Mouse (Mus musculus): ENCODE measurements around the gene Fxyd1. TPM values are rescaled to one million over a fixed set of nuclear protein-coding genes. Genes with fewer than 3 reads are reported as not detected.

Gene Fxyd1
- total RNA-seq (2021), result 151 and 212 TPM in 2 replicates
- long read RNA-seq, transcript Fxyd1-213 (3 exons, 255 nt), result major isoform, 129 of 279 reads
- long read RNA-seq, transcript Fxyd1-215 (7 exons, 572 nt), result minor isoform, 15 of 279 reads
- long read RNA-seq, transcript Fxyd1-201 (8 exons, 620 nt), result minor isoform, 5 of 279 reads
- long read RNA-seq, transcript Fxyd1-212 (8 exons, 568 nt), result minor isoform, 54 of 279 reads
- long read RNA-seq, partial matches to known transcripts, result 55 of 279 reads
- long read RNA-seq, other reads (novel, unspliced or antisense), result 12 of 279 reads

DNA sequence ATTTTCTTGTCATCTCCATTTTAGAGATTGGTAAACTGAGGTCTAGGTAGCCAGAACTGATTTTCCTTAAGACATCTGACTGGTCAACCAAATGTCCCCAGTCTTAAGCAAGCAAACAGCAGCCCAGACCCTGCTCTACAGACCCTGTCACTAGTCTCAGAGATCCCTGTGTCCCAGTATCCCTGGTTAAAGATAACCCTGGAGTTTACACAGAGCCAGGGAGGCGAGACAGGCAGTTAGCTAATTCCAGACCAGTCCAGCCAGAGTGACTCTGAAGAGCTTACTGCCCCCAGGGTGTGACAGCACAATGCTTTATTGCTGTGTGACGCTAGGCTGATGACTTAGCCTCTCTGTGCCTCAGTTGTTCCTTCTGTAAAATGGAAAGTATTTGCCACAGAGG, at the start of gene Fxyd1:
Gene Fxyd1 (minus strand): TSS at position 129 of the 400 bp plus-strand sequence.
- DNase-seq, result no peak

DNA sequence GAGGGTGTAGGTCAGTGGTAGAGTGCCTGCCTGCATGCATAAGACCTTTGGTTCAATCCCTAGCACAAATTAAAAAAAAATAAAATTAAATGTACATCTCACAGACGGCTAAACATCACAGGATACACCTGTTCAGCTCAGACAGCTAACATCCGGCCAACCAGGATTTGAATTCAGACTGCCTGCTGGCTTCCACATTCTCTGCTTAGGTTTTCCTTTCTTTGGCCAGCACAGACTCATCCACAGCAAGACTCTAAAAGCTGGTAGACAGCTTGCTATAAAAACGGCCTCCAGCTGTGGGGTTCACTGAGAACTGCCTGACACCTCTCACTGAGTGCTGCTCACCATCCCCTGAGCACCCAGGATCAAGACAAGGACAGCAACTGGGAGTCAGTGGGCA, 49.2 kb upstream of the Fxyd1 start:
- DNase-seq, result no peak

DNA sequence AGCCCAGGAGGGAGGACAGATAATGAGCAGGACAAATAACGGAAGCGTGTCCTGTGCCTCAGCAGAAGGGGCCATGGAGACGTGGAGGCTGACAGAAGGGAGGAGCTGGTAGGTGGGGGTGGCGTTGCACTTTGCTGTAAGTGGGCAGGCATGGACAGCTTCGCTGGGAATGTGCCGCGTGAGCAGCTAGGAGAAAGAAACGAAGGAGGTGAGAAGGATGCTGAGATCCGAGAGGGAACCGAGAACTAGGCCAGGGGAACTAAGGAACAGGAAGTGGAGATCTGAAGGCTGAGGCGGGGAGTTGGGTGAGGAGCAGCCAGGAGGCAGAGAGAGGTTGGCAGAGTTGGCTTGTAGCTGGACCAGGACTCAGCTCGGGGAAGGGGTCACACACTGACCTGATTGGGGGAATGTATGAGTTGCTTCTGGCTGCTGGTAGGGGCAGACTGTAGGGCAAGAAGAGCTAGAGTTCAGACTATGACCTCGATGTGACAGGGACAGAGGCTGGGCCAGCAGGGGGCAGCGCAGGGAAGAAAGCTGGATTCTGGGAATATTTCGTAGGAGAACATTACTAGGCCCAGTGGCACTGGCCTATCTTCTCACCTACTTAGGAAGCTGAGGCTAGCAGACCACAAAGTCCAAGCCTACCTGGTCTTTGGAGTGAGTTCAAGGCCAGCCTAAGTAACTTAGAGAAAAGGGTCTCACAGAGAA, 48.2 kb upstream of the Fxyd1 start:
- DNase-seq, result peak; percentile 77

DNA sequence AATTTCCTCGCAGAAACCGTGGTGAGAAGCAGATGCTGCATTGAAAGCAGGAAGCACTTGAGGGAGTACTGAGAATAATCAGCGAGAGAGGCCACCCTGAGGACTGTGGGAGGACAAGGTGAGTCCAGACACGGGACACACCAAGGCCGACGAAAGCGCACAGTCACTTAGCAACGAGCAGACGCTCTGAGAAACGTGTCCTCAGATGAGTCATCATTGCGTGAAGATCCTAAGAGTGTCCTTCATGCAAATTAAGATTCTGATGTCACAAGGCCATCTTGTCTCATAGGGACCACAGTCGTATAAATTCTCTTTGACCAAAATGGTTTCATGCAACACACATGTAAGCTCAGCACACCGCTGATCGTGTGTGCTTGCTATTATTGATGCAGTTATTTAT, 43.8 kb upstream of the Fxyd1 start:
- peak; percentile 33 for DNase-seq

DNA sequence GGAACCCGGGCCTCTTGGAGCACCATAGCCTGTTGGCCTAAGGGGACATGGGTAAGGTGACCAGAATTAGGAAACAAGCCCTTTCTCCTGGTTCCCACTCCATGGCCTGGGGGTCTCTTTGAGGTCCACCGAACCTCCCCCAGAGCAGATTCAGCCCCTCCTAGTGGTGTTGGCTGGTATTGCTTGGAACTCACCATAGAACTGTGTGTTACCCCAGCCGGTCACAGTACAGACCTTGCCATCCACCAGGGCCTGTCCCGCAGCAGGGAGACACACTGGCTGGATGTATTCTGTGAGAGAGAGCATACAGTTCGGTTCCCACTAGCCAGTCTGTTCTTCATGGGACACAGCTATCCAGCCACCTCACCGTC, 42.6 kb upstream of the Fxyd1 start:
- no peak for DNase-seq

DNA sequence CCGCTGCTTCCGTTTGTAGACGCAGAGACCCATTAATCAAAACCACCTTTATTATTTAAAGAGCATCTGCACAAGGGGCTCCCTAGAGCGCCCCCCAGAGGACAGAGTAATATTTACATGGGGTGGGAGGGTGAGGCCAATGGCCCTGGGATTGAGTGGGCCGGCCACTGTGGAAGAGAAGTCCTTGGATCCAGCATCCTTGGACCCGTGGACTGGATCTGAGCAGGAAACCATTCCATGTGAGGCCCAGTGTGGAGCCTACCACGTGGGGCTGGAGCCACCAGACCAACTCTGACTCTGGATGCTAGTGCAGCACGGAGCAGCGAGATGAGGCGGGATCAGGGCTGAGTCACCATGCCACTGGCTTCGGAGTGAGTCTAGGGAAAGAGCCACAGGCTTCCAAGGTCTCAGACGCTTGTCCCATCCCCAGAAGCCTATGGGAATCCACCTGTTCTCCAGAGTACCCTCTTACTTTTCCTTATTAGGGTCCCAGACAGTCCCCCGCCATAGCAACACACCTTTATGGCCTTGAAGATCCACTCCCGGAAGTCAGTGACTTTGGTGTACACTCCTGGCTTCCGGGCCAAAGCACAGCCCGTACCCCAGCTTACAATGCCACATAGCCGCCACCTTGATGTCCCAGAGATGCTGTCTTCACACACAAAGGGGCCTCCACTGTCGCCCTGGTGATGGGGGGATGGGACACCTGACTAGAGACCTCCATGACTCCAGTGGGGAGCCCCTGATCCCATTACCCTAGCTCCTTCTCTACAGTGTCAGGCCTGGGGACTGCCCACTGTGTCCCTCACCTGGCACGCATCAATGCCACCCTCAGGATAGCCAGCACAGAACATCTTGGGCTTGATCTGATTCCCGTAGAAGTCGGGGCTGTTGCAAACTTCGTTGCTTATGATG, 42.0 kb upstream of the Fxyd1 start:
- peak; percentile 63 for DNase-seq

DNA sequence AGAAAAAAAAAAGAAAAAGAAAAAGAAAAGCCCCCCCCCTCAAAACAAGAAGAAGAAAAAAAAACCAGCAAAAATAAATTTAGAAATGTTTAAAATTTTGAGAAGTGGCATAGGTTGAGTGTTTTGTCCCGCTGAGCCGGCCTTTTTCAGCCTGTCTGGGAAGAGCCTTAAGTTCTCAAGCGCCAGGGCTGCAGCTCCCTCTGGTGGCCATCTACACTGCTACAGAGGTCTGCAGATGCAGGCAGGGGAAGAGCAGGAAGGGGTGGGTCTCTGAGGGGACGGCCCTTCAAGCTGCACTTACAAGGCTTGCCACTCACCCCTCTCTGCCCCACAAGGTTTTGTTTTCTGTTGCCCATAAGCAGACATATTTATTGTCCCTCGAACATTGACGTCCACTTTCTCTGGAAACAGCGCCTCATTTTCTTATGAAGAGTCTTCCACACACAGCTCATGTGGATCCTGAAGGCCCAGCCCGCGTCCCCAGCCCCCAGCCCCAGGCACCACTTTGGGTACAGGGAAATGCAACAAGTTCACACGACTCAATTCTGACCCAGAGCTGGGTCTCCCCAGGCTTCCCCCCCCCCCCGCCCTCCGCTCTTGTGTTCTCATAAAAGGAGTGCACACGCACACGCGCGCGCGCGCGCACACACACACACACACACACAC, 40.7 kb upstream of the Fxyd1 start:
- peak; percentile 89 for DNase-seq

DNA sequence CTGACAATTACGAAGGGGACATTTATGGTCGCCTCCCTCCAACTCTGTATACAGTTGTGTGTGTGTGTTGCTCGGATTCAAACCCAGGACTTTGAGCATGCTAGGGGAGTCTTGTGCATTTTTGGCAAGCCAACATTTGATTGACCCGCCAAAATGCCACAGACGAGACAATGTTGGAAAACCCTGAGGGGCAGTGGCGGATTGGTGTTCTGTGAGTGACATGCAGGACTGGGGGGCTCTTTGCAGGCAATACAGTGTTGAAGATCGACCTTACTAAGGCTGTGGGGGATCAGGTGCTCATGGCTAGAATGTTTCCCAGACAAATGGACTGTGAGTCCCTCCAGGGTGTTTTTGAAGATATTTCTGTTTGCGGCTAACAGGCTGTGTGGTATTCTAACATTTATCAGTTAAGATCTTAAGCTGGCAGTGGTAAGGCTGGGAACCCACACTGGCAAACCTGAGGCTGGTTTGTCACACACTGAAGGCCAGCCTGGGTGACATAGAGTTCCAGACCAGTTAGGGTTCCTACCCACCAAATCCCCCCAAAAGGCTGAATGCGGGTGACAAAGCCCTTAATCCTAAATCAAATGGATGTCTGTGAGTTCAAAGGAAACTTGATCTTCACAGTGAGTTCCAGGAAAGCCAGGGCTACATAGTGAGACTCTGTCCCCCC, 40.0 kb upstream of the Fxyd1 start:
- DNase-seq, result no peak

DNA sequence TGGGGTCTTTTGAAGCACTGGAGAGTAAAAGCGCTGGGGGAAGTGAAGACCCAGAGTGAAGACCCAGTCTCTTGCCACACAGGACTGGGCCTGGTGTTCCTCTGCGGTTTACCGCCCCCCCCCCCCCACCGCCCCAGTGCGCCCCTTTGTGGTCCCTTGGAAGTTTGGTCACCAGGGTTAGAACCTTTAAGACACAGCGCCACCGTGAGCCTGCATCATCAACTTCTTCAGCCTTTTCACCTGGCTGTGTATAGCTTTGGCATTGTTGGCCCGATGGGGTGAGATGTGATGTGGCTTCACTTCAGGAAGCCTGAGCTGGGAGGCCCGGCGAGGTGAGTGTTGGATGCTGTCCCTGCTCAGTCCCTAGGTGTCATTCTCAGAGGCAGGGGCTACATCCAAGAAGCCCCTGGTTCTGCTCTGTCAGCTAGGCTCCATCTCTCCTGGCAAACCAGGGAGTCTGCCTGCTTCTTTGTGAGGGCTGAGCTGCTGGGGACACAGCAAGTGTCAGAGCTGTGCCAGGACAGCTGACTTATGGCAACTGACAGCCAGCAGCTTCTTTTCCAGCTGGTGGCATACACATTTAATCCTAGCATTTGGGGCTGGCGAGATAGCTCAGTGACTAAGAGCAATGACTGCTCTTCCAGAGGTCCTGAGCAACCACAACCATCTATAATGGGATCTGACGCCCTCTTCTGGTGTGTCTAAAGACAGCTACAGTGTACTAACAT, 37.9 kb upstream of the Fxyd1 start:
- no peak for DNase-seq

DNA sequence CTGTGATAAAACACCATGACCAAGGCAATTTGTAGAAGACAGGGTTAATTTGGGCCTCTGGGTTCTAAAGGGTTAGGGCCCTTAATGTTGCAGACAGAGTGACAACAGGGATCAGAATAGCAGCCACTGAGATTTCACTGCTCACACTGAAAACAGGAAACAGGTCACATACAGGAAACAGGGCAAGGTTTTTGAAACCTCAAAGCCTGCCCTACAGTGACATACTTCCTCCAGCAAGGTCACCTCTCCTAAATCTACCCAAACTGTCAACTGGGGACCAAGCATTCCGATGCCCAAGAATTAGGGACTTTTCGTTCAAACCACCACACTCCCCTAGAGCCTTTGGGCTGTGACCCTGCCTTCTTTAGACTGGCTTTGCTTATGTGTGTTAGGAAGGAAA, 32.7 kb upstream of the Fxyd1 start:
- DNase-seq, result no peak

DNA sequence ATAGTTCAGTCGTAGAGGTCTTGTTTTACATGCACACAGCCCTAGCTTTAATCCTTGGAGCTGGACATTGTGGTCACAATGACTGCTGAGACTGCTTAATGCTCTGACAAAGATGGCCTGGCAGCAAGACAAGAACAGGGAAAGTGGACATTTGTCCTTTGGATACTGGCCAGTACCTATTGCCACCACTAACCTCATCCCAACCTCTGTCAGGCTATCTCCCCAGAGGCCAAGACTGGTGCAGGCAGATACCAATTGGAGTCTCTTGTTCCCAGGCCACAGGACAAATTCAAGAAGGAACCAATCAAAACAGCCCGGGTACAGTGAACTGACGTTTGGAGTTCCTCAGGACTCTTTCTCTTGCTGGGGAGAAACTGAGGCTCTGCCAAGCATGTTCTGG, 31.2 kb upstream of the Fxyd1 start:
- no peak for DNase-seq

DNA sequence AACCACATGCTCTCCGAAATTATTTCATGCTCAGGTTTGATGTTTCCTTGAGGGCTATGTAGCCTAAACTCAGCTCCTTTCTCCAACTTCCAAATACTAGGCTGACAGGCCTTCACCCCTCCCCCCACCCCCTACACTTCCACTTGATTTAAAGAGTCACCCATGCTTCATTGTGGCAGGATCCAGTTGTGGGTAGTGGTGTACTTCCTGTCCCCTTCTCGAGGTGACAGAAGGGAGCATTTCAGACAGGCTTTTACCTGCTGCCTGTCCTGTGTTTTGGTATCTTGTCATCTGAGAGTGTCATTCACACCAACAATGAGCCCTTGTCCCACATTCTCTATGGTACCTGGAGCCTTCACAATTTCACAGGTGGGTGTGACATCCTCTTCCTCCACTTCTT, 30.3 kb upstream of the Fxyd1 start:
- DNase-seq, result no peak

DNA sequence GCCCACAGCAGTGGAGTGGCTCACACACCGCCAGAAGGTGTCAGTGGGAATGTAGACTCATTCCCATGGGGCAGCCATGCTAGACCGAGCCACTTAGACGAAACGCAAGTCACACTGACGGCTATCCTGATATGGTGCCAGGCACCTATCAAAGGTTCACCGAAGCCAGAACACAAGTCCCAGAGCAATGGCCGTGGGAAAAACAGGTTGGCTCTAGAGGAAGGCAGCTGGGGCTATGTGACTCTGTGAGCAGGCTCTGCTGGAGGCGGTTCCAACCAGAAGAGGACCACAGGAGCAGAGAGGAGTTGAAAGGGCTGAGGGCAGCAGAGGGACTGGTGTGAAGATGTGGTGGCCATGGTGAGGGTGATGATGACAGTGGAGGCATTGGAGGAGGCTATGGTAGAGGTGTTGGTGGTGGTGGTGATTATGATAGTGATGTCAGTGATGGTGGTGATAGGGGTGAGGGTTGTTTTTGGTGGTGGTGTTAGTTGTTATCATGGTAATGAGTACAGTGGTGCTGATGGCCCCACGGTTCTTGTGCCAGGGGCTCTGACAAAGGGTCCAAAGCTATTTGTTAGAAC, 29.3 kb upstream of the Fxyd1 start:
- DNase-seq, result no peak

DNA sequence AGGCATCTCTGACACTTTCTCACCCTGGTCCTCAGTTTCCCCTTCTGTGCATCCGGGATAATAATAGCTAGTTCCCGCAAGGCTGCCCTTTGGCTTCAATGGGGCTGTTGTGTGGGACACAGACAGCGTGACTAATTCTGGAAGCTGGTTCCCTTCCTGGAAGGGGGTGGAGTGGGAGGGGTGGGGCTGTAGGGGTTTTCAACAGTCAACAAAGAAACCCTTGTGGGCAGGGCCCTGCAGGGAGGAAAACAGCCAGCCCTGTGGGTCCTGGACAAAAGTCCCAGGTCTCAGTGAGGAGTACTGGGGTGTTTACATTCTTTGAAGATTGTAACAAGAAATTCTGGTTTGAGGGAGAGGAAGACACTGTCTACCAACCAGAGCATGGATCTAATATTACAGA, 28.2 kb upstream of the Fxyd1 start:
- DNase-seq, result peak; percentile 16

DNA sequence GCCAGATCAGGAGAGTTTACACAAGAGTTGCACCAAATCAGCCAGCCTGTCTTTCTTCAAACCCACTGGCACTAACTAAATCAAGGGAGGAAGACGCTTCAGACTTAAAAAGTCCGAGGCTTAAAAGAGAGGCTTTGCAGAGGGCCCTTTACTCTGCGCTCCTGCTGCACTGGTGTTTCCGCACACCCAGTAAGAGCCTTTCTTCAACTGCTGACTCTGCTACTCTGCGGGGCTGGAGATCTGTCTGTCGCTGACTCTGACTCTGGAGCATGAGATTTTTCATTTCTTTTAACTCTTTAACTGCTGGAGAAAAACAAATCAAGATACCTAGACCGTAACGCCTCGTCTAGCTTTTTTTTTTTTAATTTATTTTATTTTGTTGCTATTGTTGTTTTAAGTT, 27.1 kb upstream of the Fxyd1 start:
- no peak for DNase-seq

DNA sequence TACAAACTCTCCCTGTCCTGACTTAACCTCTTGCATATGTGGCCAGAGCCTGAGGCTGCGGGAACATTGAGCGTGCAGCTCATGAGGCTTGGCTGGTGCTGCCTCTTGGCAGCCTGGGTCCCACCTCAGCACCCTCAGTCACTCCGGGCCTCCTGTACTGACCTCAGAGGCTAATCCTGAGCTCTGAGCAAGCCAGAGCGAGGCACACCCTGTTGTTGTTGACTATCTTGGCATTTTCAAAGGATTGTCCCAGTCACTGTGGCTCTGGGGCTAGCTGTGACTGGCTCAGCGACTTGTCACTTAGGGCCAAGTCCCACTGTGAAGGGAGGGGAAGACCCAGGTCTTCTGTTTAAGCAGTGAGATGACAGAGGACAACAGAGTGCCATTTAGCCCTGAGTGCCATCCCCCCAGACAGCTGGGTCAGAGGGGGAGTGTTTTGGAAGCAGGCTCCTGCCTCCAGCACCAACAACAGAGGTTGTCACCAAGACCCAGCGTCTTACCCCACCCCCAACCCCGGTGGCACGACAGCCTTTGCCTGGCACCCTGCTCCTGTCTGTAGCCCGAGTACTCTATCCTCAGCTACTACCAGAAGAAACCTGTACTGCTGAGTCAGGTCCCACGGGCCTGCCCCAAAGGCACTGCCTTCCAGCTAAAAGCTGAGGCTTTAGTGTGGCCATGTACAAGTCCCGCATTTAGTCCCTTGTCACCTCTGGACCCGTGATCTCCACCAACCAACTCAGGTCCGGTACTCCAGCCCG, 26.0 kb upstream of the Fxyd1 start:
- DNase-seq, result peak; percentile 30

DNA sequence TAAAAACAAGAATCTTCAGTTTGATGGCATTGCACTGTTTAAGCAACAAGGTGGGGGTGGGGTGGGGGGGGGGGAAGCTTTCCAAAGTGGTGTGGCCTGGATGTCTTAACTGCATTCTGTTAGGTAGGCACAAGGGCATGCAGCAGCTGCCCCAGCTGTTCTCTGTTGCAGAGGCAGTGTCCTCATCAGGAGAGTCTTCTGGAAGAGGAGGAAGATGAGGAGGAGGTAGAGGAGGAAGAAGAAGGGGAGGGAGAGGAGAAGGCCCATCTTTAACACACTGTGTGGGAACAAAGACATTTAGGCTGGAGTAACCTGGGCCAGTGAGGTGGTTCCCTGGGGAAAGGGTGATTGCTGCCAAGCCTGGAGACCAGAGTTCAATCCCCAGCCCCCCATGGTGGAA, 25.1 kb upstream of the Fxyd1 start:
- no peak for DNase-seq

DNA sequence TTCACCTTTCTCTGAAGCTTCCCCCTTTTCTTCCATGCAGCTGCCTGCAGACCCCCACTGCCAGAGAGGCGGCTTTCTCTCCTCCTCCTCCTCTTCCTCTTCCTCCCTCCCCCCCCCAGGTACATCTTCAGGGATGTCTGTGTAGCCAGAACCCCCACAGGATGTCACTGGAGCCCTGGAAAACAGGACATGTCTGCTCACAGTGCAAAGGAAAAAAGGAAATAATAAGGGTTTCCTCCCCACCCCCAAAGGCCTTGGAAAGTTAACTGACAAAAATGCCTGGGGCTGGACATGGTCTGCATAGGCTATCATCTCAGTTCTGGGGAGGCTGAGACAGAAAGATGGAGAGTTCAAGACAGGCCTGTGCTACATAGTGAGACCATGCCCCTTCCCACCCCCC, 24.1 kb upstream of the Fxyd1 start:
- no peak for DNase-seq

DNA sequence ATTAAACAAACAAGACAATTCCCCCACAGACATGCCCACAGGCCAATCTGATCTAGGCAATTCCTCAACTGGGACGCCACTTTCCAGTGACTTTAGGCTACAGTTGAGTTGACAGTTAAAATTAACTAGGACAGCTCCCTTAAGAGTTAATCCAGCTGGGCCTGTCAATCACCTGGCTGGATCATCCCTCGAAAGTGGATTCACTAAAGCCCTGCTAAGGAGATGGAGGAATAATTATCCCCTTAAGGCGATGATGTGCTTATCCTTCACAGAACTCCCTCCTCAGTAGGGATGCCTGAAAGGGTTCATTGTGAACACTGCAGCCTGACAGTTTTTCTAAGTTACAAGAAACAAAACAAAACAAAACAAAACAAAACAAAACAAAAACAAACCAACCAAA, 23.6 kb upstream of the Fxyd1 start:
- no peak for DNase-seq

DNA sequence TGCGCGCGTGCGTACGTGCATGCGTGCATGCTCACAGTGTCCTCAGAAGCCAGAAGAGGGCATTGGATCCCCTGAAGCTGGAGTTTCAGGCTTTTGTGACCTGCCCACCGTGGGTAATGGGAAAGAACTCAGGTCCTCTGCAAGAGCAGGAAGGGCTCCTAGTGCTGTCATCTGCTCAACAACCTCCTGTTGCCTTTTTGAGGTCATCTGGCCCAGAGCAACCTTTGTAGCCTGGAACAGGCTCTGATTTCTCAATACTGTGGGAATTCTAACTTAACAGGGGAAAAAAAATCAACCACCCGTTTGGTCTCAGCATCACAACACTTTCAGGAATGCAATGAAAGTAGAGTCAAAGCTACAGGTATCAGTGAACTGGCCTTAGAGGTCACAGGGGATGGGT, 22.7 kb upstream of the Fxyd1 start:
- no peak for DNase-seq
